Mouse (Mus musculus): ENCODE results near the gene Rpl13. TPM values are rescaled to one million over a fixed set of nuclear protein-coding genes. Genes with fewer than 3 reads are reported as not detected.

The Rpl13 gene
- polyA plus RNA-seq, 1 experiment from 2014 or later = 841 TPM

Small RNAs within 50 kb of the gene (microRNA-seq; reads per million reads assigned to microRNA genes)
- gene Mir7079 = not detected
- gene Mir7080 = not detected

Other genes starting within 250 kb of the Rpl13 start
- 39.6 and 51.5 TPM in 2 replicates for gene Ankrd11, start 60.1 kb upstream of the Rpl13 start, polyA plus RNA-seq (2015; fragmentation: Nextera tagmentation; extraction: Ambion mirVana)
- 60.1 and 64.3 TPM in 2 replicates for gene Spg7, start 39.4 kb upstream of the Rpl13 start, polyA plus RNA-seq (2015; fragmentation: Nextera tagmentation; extraction: Ambion mirVana)
- 0.18 and 0.25 TPM in 2 replicates for gene Cpne7, start 15.0 kb downstream of the Rpl13 start, polyA plus RNA-seq (2015; fragmentation: Nextera tagmentation; extraction: Ambion mirVana)
- gene Sult5a1, start 56.0 kb downstream of the Rpl13 start, polyA plus RNA-seq (2015; fragmentation: Nextera tagmentation; extraction: Ambion mirVana) = 4.6 and 7.5 TPM in 2 replicates
- gene Dpep1, start 83.9 kb downstream of the Rpl13 start, polyA plus RNA-seq (2015; fragmentation: Nextera tagmentation; extraction: Ambion mirVana) = 5.9 and 7.1 TPM in 2 replicates
- 89.2 and 106 TPM in 2 replicates for gene Chmp1a, start 110.4 kb downstream of the Rpl13 start, polyA plus RNA-seq (2015; fragmentation: Nextera tagmentation; extraction: Ambion mirVana)
- gene Spata33, start 110.5 kb downstream of the Rpl13 start, polyA plus RNA-seq (2015; fragmentation: Nextera tagmentation; extraction: Ambion mirVana) = 3.6 and 4.4 TPM in 2 replicates
- gene Cdk10, start 122.5 kb downstream of the Rpl13 start, polyA plus RNA-seq (2015; fragmentation: Nextera tagmentation; extraction: Ambion mirVana) = 17.7 and 20.8 TPM in 2 replicates
- gene Spata2l, start 133.9 kb downstream of the Rpl13 start, polyA plus RNA-seq (2015; fragmentation: Nextera tagmentation; extraction: Ambion mirVana) = 3.4 and 4.5 TPM in 2 replicates
- gene Zfp276, start 151.8 kb downstream of the Rpl13 start, polyA plus RNA-seq (2015; fragmentation: Nextera tagmentation; extraction: Ambion mirVana) = 13.2 and 18.4 TPM in 2 replicates
- 19.2 and 22.7 TPM in 2 replicates for gene Vps9d1, start 152.0 kb downstream of the Rpl13 start, polyA plus RNA-seq (2015; fragmentation: Nextera tagmentation; extraction: Ambion mirVana)
- gene Fanca, start 216.2 kb downstream of the Rpl13 start, polyA plus RNA-seq (2015; fragmentation: Nextera tagmentation; extraction: Ambion mirVana) = 14.5 and 17.0 TPM in 2 replicates
- 0.33 and 1.4 TPM in 2 replicates for gene Spire2, start 230.4 kb downstream of the Rpl13 start, polyA plus RNA-seq (2015; fragmentation: Nextera tagmentation; extraction: Ambion mirVana)

Data from heart, embryonic 15.5 days (tissue).